Mouse (Mus musculus) stomach, embryonic 14.5 days (tissue): ENCODE data around the gene Lama5. TPM values are rescaled to one million over a fixed set of nuclear protein-coding genes. Genes with fewer than 3 reads are reported as not detected.
A peak's percentile ranks its signal among the peaks of the same experiment; 100 is the strongest.

Experiments used
- ATAC-seq: fragments of 200-750 bp; cut with Nextera tagmentation; 2 replicates; pipeline ENCODE4 v1.8.0; 2017; ENCODE audit warnings: low read depth, moderate TSS enrichment; ENCODE audit not compliant: insufficient number of reproducible peaks, insufficient read depth, low FRiP score
- H3K27ac ChIP-seq: fragments of 300-500 bp; sonication (generic); 2 replicates; pipeline ENCODE4 v1.5.1; 2014; ENCODE audit warnings: mild to moderate bottlenecking, low read length, moderate library complexity, mixed read lengths
- H3K27me3 ChIP-seq: fragments of 300-500 bp; sonication (generic); 2 replicates; pipeline ENCODE4 v1.6.1; 2014; ENCODE audit warnings: low read length, control low read depth, mixed read lengths; ENCODE audit not compliant: control insufficient read depth, insufficient read depth
- H3K36me3 ChIP-seq: fragments of 300-500 bp; sonication (generic); 2 replicates; pipeline ENCODE4 v1.6.1; 2014; ENCODE audit warnings: mild to moderate bottlenecking, control low read depth, low read length, moderate library complexity, mixed read lengths; ENCODE audit not compliant: control insufficient read depth, insufficient read depth
- H3K4me1 ChIP-seq: fragments of 300-500 bp; sonication (generic); 2 replicates; pipeline ENCODE4 v1.6.1; 2014; ENCODE audit warnings: low read length, control low read depth, mixed read lengths; ENCODE audit not compliant: control insufficient read depth, insufficient read depth
- H3K4me2 ChIP-seq: fragments of 300-500 bp; sonication (generic); replicated peaks from 2 replicates; pipeline ENCODE4 v1.6.1; 2014; ENCODE audit warnings: low read depth, low read length, control low read depth
- H3K4me3 ChIP-seq: fragments of 300-500 bp; sonication (generic); 2 replicates; pipeline ENCODE4 v1.5.1; 2014; ENCODE audit warnings: low read depth, low read length, control low read depth
- H3K9ac ChIP-seq: fragments of 300-500 bp; sonication (generic); replicated peaks from 2 replicates; pipeline ENCODE4 v1.6.1; 2014; ENCODE audit warnings: low read depth, mild to moderate bottlenecking, control low read depth, low read length, moderate library complexity, mixed read lengths
- H3K9me3 ChIP-seq: fragments of 300-500 bp; sonication (generic); 2 replicates; pipeline ENCODE4 v1.6.1; 2016; ENCODE audit warnings: low read depth, low read length, control low read depth; ENCODE audit not compliant: control insufficient read depth
- WGBS: fragments of 180-500 bp; shearing (Covaris S2); extraction: QIAGEN DNeasy Blood & Tissue Kit; methylation state at CpG from one replicate; pipeline ENCODE4 v1.1.7; 2014; 5-methylcytosine and 5-hydroxymethylcytosine counted together
- polyA plus RNA-seq: library from polyadenylated mRNA; unstranded; fragments of >200 nt; fragmentation: Nextera tagmentation; extraction: Ambion mirVana; gene quantifications from 2 replicates; pipeline ENCODE4 v1.2.1, GENCODE M21; 2014

The Lama5 gene
- polyA plus RNA-seq, 1 experiment from 2014 or later = 70.9 TPM

- Histone ChIP-seq H3K27me3 (no peaks in the 10 kb centered on the region), H3K4me1 (no peaks in the 10 kb centered on the region), H3K9ac (no peak overlapping the region), H3K36me3 (no peaks in the 10 kb centered on the region), H3K9me3 (no peaks in the 10 kb centered on the region), H3K4me2 (no peak overlapping the region), H3K4me3 (no peak overlapping the region), H3K27ac (no peak overlapping the region)
- ATAC-seq = no peak
- WGBS = 65% methylated on average over 9 of the region's 9 CpGs
Measured at GRCm38 (mm10) chr2:180248947-180249660, 23.4 kb upstream of the Lama5 start.

- no peaks in the 10 kb centered on the region for H3K36me3 ChIP-seq
- no peak overlapping the region for H3K9ac ChIP-seq
- H3K4me2 ChIP-seq = no peak overlapping the region
- H3K9me3 ChIP-seq = no peaks in the 10 kb centered on the region
- H3K4me3 ChIP-seq = no peak overlapping the region
- no peaks in the 10 kb centered on the region for H3K4me1 ChIP-seq
- ATAC-seq = no peak
- H3K27ac ChIP-seq = no peak overlapping the region
- H3K27me3 ChIP-seq = no peaks in the 10 kb centered on the region
- WGBS = 84% methylated on average over 5 of the region's 5 CpGs
Measured at GRCm38 (mm10) chr2:180247916-180248315, 22.3 kb upstream of the Lama5 start.

GRCm38 (mm10) chr2:180243108-180243507 lies 17.4 kb upstream of the Lama5 start:
- Histone ChIP-seq H3K9ac (no peak overlapping the region), H3K27ac (no peak overlapping the region), H3K4me1 (no peaks in the 10 kb centered on the region), H3K27me3 (no peaks in the 10 kb centered on the region), H3K4me3 (no peak overlapping the region), H3K4me2 (no peak overlapping the region), H3K36me3 (no peaks in the 10 kb centered on the region), H3K9me3 (no peaks in the 10 kb centered on the region)
- 76% methylated on average over 4 of the region's 4 CpGs for WGBS
- ATAC-seq = no peak

GRCm38 (mm10) chr2:180238591-180238990 lies 12.9 kb upstream of the Lama5 start:
- no peak for ATAC-seq
- Histone ChIP-seq H3K36me3 (no peaks in the 10 kb centered on the region), H3K4me2 (no peak overlapping the region), H3K9ac (no peak overlapping the region), H3K9me3 (no peaks in the 10 kb centered on the region), H3K27me3 (no peaks in the 10 kb centered on the region), H3K27ac (no peak overlapping the region), H3K4me3 (no peak overlapping the region), H3K4me1 (peaks cover 12% of the 10 kb centered on the region)
- 71% methylated on average over 5 of the region's 5 CpGs for WGBS

GRCm38 (mm10) chr2:180237601-180238345 lies 12.1 kb upstream of the Lama5 start:
- 83% methylated on average over 7 of the region's 7 CpGs for WGBS
- ATAC-seq = no peak
- Histone ChIP-seq H3K27ac (no peak overlapping the region), H3K9ac (no peak overlapping the region), H3K27me3 (no peaks in the 10 kb centered on the region), H3K4me3 (no peak overlapping the region), H3K4me2 (no peak overlapping the region), H3K36me3 (no peaks in the 10 kb centered on the region), H3K4me1 (peaks cover 16% of the 10 kb centered on the region), H3K9me3 (no peaks in the 10 kb centered on the region)

GRCm38 (mm10) chr2:180236930-180237329 lies 11.3 kb upstream of the Lama5 start:
- Histone ChIP-seq H3K9ac (no peak overlapping the region), H3K36me3 (no peaks in the 10 kb centered on the region), H3K4me3 (no peak overlapping the region), H3K27ac (no peak overlapping the region; the same call in 1 of the 2 replicates), H3K9me3 (no peaks in the 10 kb centered on the region), H3K27me3 (no peaks in the 10 kb centered on the region), H3K4me1 (peaks cover 16% of the 10 kb centered on the region), H3K4me2 (no peak overlapping the region)
- 75% methylated on average over 3 of the region's 3 CpGs for WGBS
- ATAC-seq = no peak

GRCm38 (mm10) chr2:180236500-180236899 lies 10.8 kb upstream of the Lama5 start:
- H3K27ac ChIP-seq = peak overlapping the region; percentile 71
- WGBS = 33% methylated on average over 3 of the region's 3 CpGs

GRCm38 (mm10) chr2:180235788-180236187 lies 10.1 kb upstream of the Lama5 start:
- ATAC-seq = no peak
- H3K4me2 ChIP-seq = no peak overlapping the region
- H3K4me1 ChIP-seq = peaks cover 16% of the 10 kb centered on the region
- no peaks in the 10 kb centered on the region for H3K27me3 ChIP-seq
- H3K27ac ChIP-seq = peak overlapping the region; percentile 71
- no peak overlapping the region for H3K9ac ChIP-seq
- no peak overlapping the region for H3K4me3 ChIP-seq
- WGBS = 78% methylated on average over 4 of the region's 4 CpGs
- no peaks in the 10 kb centered on the region for H3K9me3 ChIP-seq
- H3K36me3 ChIP-seq = no peaks in the 10 kb centered on the region

More at GRCm38 (mm10) chr2:180236500-180236899, 10.8 kb upstream of the Lama5 start:
- Histone ChIP-seq H3K4me2 (no peak overlapping the region), H3K9me3 (no peaks in the 10 kb centered on the region), H3K4me1 (peaks cover 16% of the 10 kb centered on the region), H3K27me3 (no peaks in the 10 kb centered on the region), H3K4me3 (no peak overlapping the region), H3K36me3 (no peaks in the 10 kb centered on the region), H3K9ac (no peak overlapping the region)
- no peak for ATAC-seq
